Mouse (Mus musculus) kidney, adult 8-10 months (tissue): ENCODE data around the gene Psmd6.

Source experiments
- DNase-seq, 2 experiments: peaks; one replicate each; pipeline ENCODE4 v3.0.0; 2022

The Psmd6 gene

GRCm38 (mm10) chr14:14063382-14063781, 57.4 kb downstream of the Psmd6 start:
- DNase-seq = no peak

- no peak for DNase-seq
These were observed 58.1 kb downstream of the Psmd6 start for GRCm38 (mm10) chr14:14062531-14063245.
